Mouse (Mus musculus): ENCODE results near the gene Gm9844.

- TF ChIP-seq CTCF (IDR thresholded peaks at IDR 0.05; ENCODE audit: low read depth) (no peak), EP300 (IDR thresholded peaks at IDR 0.05; ENCODE audit: low read depth) (no peak)
Observed at GRCm38 (mm10) chr7:24886308-24886633, 24.3 kb downstream of the Gm9844 start.

All from liver, embryonic 14.5 days (tissue).